7 mouse cellular contexts compared by ENCODE assay signal in genomic region chr16:98081889-98082818, GRCm38 (mm10). TPM values are rescaled to one million over a fixed set of nuclear protein-coding genes. Genes with fewer than 3 reads are reported as not detected.
A peak's percentile ranks its signal among the peaks of the same experiment; 100 is the strongest.
DNase-seq lines count a peak whose midpoint lies in the region; ATAC-seq lines count a peak whose summit lies in the region.
"Not testable (repeated sequence)": the region's sequence is repeated elsewhere in the genome, so short reads cannot be mapped to it uniquely, and the experiment has no call there.

Gene A630089N07Rik (minus strand): TSS chr16:98082450.

- peak within 1 kb of the TSS; percentile 84 for H3K27ac ChIP-seq in intestine, embryonic 15.5 days
- H3K27ac ChIP-seq in midbrain, embryonic 10.5 days (replicated peaks): peak within 1 kb of the TSS; percentile 92

- peak; percentile 98 for ATAC-seq in intestine, embryonic 15.5 days

- H3K9ac ChIP-seq in intestine, embryonic 15.5 days: peak within 1 kb of the TSS; percentile 62

- not testable (repeated sequence) for H3K9me3 ChIP-seq in intestine, embryonic 15.5 days
- H3K9me3 ChIP-seq in midbrain, embryonic 10.5 days (replicated peaks): peaks cover 27% of the 10 kb centered on the region

- under 1% methylated on average over 25 of the region's 25 CpGs for WGBS in intestine, embryonic 15.5 days
- WGBS in midbrain, embryonic 10.5 days: under 1% methylated on average over 25 of the region's 25 CpGs

- peak; percentile 92 for DNase-seq in adrenal gland, adult 2 months
- DNase-seq in embryo, embryonic 11.5 days (ENCODE audit: low read depth, low spot score): peak; percentile 63
- peak; percentile 75 to 76 for DNase-seq in gastrocnemius, postnatal 36 days
- DNase-seq in left cerebral cortex, postnatal 25 days (ENCODE audit: low spot score in 2 of 2): peak; percentile 79 to 87
- DNase-seq in midbrain, embryonic 10.5 days (ENCODE audit: low spot score): peak; percentile 89
- DNase-seq in right cerebral cortex, postnatal 4 days: peak; percentile 73

- intact Hi-C loops in gastrocnemius, postnatal 36 days (cut with DNase I): not testable (repeated sequence)
- intact Hi-C loops in left cerebral cortex, postnatal 25 days (cut with DNase I): loop anchor here (2.0 kb wide), 1 partner anchor 119 kb away; the partner anchor contains the start of genes C2cd2 and Zbtb21

- H3K36me3 ChIP-seq in intestine, embryonic 15.5 days: not testable (repeated sequence)
- peaks cover 35% of the 10 kb centered on the region for H3K36me3 ChIP-seq in midbrain, embryonic 10.5 days

- H3K4me3 ChIP-seq in intestine, embryonic 15.5 days (replicated peaks): peak within 1 kb of the TSS; percentile 78
- peak within 1 kb of the TSS; percentile 77 for H3K4me3 ChIP-seq in midbrain, embryonic 10.5 days

- not testable (repeated sequence) for H3K27me3 ChIP-seq in intestine, embryonic 15.5 days (replicated peaks); midbrain, embryonic 10.5 days (ENCODE audit: low read depth, poor library complexity, severe bottlenecking)

- peak within 1 kb of the TSS; percentile 76 for H3K4me2 ChIP-seq in intestine, embryonic 15.5 days (replicated peaks)

- not testable (repeated sequence) for H3K4me1 ChIP-seq in intestine, embryonic 15.5 days (replicated peaks)
- H3K4me1 ChIP-seq in midbrain, embryonic 10.5 days: peaks cover 15% of the 10 kb centered on the region

RNA-seq across cellular contexts. Expression of gene A630089N07Rik, which starts in this region (rescaled TPM):
- total RNA-seq in adrenal gland, adult 2 months (2021): 1 to 10 TPM; 5.3 to 6.2 TPM
- polyA plus RNA-seq in adrenal gland, adult 2 months (2012; rRNA removed): 0.33 TPM in 1 of 2 replicates, not detected in the other
- total RNA-seq in gastrocnemius, postnatal 36 days (2021): 1 to 10 TPM; 2.2 to 2.7 TPM
- polyA plus RNA-seq in intestine, embryonic 15.5 days (2015; fragmentation: Nextera tagmentation; extraction: Ambion mirVana): 15.8 and 17.0 TPM in 2 replicates
- 1 to 10 TPM; 6.4 to 9.8 TPM for total RNA-seq in left cerebral cortex, postnatal 25 days (2021)
- polyA plus RNA-seq in midbrain, embryonic 10.5 days (2016; fragmentation: Nextera tagmentation; extraction: Ambion mirVana): 30.3 and 34.1 TPM in 2 replicates

Comparison
In these comparisons a context has a peak if more than half of its experiments do, and no peak if none do; other contexts are left out.
1. Peak in every context shown above with its lines: DNase-seq, ATAC-seq, H3K4me3 ChIP-seq and H3K27ac ChIP-seq.
2. RNA of gene A630089N07Rik (polyA plus RNA-seq): 30.3 to 34.1 TPM in midbrain, embryonic 10.5 days and 15.8 to 17.0 TPM in intestine, embryonic 15.5 days; 0.33 TPM in adrenal gland, adult 2 months; every median in the first group is over 10 times any median in the second.